Mouse (Mus musculus): ENCODE data around the gene Pde4d. TPM values are rescaled to one million over a fixed set of nuclear protein-coding genes. Genes with fewer than 3 reads are reported as not detected.

The Pde4d gene
- total RNA-seq, 1 experiment from 2014 or later, result 8.3 TPM

GRCm38 (mm10) chr13:108542342-108542761 is 92.6 kb downstream of the Pde4d start:
- ATAC-seq (ENCODE audit: extremely low read depth, insufficient number of reproducible peaks, low FRiP score, poor library complexity, severe bottlenecking), result no peak

GRCm38 (mm10) chr13:108552288-108552687 is 102.5 kb downstream of the Pde4d start:
- ATAC-seq (ENCODE audit: extremely low read depth, insufficient number of reproducible peaks, low FRiP score, poor library complexity, severe bottlenecking), result no peak

GRCm38 (mm10) chr13:108552995-108553394 is 103.2 kb downstream of the Pde4d start:
- ATAC-seq (ENCODE audit: extremely low read depth, insufficient number of reproducible peaks, low FRiP score, poor library complexity, severe bottlenecking), result no peak

- ATAC-seq (ENCODE audit: extremely low read depth, insufficient number of reproducible peaks, low FRiP score, poor library complexity, severe bottlenecking), result no peak
These were observed 105.2 kb downstream of the Pde4d start for GRCm38 (mm10) chr13:108554901-108555300.

GRCm38 (mm10) chr13:108596938-108597337 is 147.2 kb downstream of the Pde4d start:
- ATAC-seq (ENCODE audit: extremely low read depth, insufficient number of reproducible peaks, low FRiP score, poor library complexity, severe bottlenecking), result no peak

- ATAC-seq (ENCODE audit: extremely low read depth, insufficient number of reproducible peaks, low FRiP score, poor library complexity, severe bottlenecking), result no peak
These were observed 148.9 kb downstream of the Pde4d start for GRCm38 (mm10) chr13:108598673-108599072.

- ATAC-seq (ENCODE audit: extremely low read depth, insufficient number of reproducible peaks, low FRiP score, poor library complexity, severe bottlenecking), result no peak
These were observed 149.6 kb downstream of the Pde4d start for GRCm38 (mm10) chr13:108599186-108599900.

- ATAC-seq (ENCODE audit: extremely low read depth, insufficient number of reproducible peaks, low FRiP score, poor library complexity, severe bottlenecking), result no peak
These were observed 151.3 kb downstream of the Pde4d start for GRCm38 (mm10) chr13:108601021-108601420.

- no peak for ATAC-seq (ENCODE audit: extremely low read depth, insufficient number of reproducible peaks, low FRiP score, poor library complexity, severe bottlenecking)
These were observed 153.8 kb downstream of the Pde4d start for GRCm38 (mm10) chr13:108603502-108603901.

- ATAC-seq (ENCODE audit: extremely low read depth, insufficient number of reproducible peaks, low FRiP score, poor library complexity, severe bottlenecking), result no peak
These were observed 154.5 kb downstream of the Pde4d start for GRCm38 (mm10) chr13:108604213-108604612.

GRCm38 (mm10) chr13:108618207-108618606 is 168.5 kb downstream of the Pde4d start:
- no peak for ATAC-seq (ENCODE audit: extremely low read depth, insufficient number of reproducible peaks, low FRiP score, poor library complexity, severe bottlenecking)

GRCm38 (mm10) chr13:108622681-108623080 is 172.9 kb downstream of the Pde4d start:
- ATAC-seq (ENCODE audit: extremely low read depth, insufficient number of reproducible peaks, low FRiP score, poor library complexity, severe bottlenecking), result no peak

- no peak for ATAC-seq (ENCODE audit: extremely low read depth, insufficient number of reproducible peaks, low FRiP score, poor library complexity, severe bottlenecking)
These were observed 174.2 kb downstream of the Pde4d start for GRCm38 (mm10) chr13:108623929-108624328.

- no peak for ATAC-seq (ENCODE audit: extremely low read depth, insufficient number of reproducible peaks, low FRiP score, poor library complexity, severe bottlenecking)
These were observed 176.4 kb downstream of the Pde4d start for GRCm38 (mm10) chr13:108626166-108626565.

- ATAC-seq (ENCODE audit: extremely low read depth, insufficient number of reproducible peaks, low FRiP score, poor library complexity, severe bottlenecking), result no peak
These were observed 178.8 kb downstream of the Pde4d start for GRCm38 (mm10) chr13:108628501-108628900.

- no peak for ATAC-seq (ENCODE audit: extremely low read depth, insufficient number of reproducible peaks, low FRiP score, poor library complexity, severe bottlenecking)
These were observed 180.8 kb downstream of the Pde4d start for GRCm38 (mm10) chr13:108630576-108630975.

GRCm38 (mm10) chr13:108631222-108631621 is 181.5 kb downstream of the Pde4d start:
- ATAC-seq (ENCODE audit: extremely low read depth, insufficient number of reproducible peaks, low FRiP score, poor library complexity, severe bottlenecking), result no peak

GRCm38 (mm10) chr13:108636526-108636925 is 186.8 kb downstream of the Pde4d start:
- ATAC-seq (ENCODE audit: extremely low read depth, insufficient number of reproducible peaks, low FRiP score, poor library complexity, severe bottlenecking), result no peak

GRCm38 (mm10) chr13:108642259-108642658 is 192.5 kb downstream of the Pde4d start:
- no peak for ATAC-seq (ENCODE audit: extremely low read depth, insufficient number of reproducible peaks, low FRiP score, poor library complexity, severe bottlenecking)

- no peak for ATAC-seq (ENCODE audit: extremely low read depth, insufficient number of reproducible peaks, low FRiP score, poor library complexity, severe bottlenecking)
These were observed 197.1 kb downstream of the Pde4d start for GRCm38 (mm10) chr13:108646801-108647200.

GRCm38 (mm10) chr13:108647239-108647638 is 197.5 kb downstream of the Pde4d start:
- ATAC-seq (ENCODE audit: extremely low read depth, insufficient number of reproducible peaks, low FRiP score, poor library complexity, severe bottlenecking), result no peak
